Mouse (Mus musculus): ENCODE data around the gene Ngly1.

GRCm38 (mm10) chr14:16293921-16294320 lies 44.8 kb downstream of the Ngly1 start:
- TF ChIP-seq CTCF (IDR thresholded peaks at IDR 0.05; ENCODE audit: borderline replicate concordance, extremely low read depth, insufficient read depth, insufficient read length): no peak
- TF ChIP-seq POLR2A (IDR thresholded peaks at IDR 0.05; ENCODE audit: borderline replicate concordance, extremely low read depth, insufficient read depth, insufficient read length, poor library complexity, severe bottlenecking): no peak
